Mouse (Mus musculus) retina, postnatal 7 days (tissue): ENCODE data around the gene Il9r.

Source experiments
- DNase-seq: peaks from one replicate; pipeline ENCODE4 v3.0.0-alpha.2; 2012; ENCODE audit warnings: low read depth, low spot score

Il9r gene

GRCm38 (mm10) chr11:32200075-32200601 lies at the start of gene Il9r:
Gene Il9r (minus strand): TSS chr11:32200279.
- DNase-seq, result no peak

GRCm38 (mm10) chr11:32248350-32248749 lies 48.3 kb upstream of the Il9r start:
- no peak for DNase-seq

DNA sequence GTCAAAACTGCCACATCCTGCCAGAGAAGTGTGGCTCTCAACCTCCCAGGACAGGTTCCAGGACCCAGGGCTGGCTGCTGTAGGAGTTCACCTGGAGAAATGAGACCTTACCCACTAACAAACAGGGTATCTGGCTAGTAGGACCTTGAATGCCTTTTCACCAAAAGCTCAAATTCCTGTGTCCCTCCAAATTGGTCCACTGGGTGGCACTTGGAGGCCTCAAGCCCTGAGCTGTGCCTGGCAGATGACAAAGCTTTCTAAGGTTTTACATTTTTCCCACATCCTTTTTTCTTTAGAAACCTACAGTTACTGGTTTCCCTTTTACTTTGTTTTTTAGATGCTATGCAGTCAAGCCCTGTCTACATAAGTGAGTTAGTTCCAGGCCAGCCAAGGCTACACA lies 47.0 kb upstream of the Il9r start:
- DNase-seq, result no peak

DNA sequence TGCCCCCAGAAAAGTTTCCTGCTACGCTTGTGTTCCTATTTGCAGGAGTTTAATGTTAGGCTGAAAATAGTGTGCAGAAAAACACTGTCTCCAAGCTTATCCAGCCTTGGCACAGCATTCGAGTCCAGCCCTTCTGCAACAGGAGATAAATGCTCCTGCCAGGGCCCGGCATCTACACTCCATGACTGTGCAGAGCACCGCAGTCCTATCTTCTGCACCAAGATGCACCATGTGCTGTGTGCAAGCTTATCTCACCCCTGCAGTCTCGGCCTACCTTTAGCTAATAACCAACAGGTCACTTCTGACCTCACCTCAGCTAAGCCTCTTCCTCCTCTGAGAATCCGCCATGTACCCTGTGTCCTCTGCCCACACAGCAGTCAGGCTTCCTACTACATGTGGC lies 45.5 kb upstream of the Il9r start:
- DNase-seq, result no peak

- no peak for DNase-seq
These were observed 44.5 kb upstream of the Il9r start for GRCm38 (mm10) chr11:32244617-32245016.

DNA sequence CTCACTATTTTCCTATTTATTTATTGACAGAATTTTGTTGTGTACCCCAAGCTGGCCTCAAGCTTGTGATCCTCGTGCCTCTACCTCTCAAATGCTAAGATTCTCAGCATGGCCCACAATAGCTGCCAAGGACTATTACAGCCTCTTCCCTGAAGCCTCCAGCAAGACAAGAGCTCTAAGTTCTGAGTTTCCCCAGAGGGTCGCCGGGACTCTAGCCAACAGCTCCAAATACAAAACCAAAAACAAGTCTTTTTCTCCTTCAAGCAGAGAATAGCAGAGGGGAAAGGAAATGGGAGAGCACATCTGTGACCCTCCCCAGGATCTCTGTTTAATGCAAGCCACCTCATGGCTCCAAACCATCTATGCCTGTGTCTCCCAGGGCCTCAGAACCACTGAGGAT lies 44.0 kb upstream of the Il9r start:
- DNase-seq, result no peak

GRCm38 (mm10) chr11:32243205-32243955 lies 43.3 kb upstream of the Il9r start:
- DNase-seq, result no peak

- no peak for DNase-seq
These were observed 42.1 kb upstream of the Il9r start for GRCm38 (mm10) chr11:32242209-32242608.

DNA sequence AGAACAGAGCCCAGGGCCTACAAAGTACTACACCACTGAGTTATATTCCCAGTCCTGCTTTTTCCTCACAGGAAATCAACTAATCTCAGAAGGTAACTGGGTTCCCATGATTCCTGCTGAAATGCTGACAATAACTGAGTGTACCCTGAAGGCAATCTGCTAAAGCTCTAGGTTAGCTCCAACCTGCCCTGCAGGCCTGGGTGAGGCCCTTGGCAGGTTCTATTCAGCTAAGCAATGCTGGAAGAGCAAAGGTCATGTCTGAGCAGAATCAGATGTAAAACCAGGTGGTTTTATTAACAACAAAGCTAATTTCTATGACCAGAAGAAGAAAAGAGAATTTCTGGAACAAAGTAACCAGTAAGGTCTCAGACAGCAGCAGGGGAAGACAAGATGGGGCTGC lies 41.3 kb upstream of the Il9r start:
- no peak for DNase-seq

DNA sequence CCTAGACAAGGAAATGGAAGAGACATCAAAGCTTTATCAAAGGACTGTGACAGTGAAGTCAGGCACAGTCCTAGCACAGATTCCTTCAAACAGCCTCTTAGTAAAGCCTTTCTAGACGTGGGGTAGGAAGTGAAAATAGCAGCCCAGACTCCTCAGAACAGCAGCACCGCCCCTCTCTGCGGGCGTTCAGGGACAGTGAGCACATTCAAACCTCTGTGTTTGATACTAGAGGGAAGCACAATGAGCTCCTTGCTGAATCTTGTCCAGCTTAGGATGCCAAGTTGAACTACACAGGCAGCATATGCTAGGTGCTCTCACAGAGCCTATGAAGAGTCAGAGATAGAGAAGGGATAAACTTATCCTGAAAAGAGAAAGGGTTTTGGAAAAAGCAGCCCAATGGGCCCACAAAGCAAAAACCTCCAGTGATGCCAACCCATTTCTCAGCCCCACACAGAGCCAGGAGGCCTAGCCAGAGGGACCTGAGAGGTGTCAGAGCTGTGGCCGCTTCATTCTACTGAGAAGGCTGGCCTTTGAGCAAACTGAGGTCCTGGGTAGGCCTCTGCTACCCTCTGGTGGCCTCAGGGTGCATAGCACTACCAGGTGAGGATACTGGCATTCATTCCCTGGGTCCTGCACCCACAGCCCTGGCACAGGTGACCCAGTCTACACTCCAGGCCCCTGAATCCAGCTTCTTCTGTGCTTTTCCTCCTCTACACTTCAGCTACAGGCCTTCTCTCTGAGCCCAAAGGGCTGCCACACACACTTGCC lies 38.2 kb upstream of the Il9r start:
- DNase-seq, result peak; percentile 54

GRCm38 (mm10) chr11:32237411-32237795 lies 37.3 kb upstream of the Il9r start:
- DNase-seq, result no peak

- no peak for DNase-seq
These were observed 36.8 kb upstream of the Il9r start for GRCm38 (mm10) chr11:32236712-32237410.

- no peak for DNase-seq
These were observed 36.1 kb upstream of the Il9r start for GRCm38 (mm10) chr11:32236132-32236531.

DNA sequence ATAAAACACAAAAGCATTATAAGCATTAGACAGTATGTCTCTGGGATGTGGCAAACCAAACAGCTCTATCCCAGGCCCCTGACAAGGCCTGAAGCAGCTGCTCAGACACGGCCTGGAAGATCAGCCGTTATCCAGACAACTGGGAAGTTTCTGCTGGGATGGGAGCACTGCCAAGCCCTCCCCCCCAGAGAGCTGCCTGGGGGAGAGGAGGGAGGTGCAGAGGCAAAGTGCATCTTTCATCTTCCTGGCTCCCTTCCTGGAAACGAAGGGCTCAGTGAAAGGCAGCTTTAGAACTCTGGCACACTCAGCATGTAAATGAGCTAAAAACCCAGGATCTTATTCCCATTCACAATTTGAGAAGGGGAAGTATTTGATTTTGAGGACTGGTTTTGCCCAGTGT lies 35.6 kb upstream of the Il9r start:
- DNase-seq, result no peak

GRCm38 (mm10) chr11:32234816-32235485 lies 34.9 kb upstream of the Il9r start:
- DNase-seq, result no peak

GRCm38 (mm10) chr11:32233895-32234294 lies 33.8 kb upstream of the Il9r start:
- no peak for DNase-seq

- no peak for DNase-seq
These were observed 32.8 kb upstream of the Il9r start for GRCm38 (mm10) chr11:32232848-32233247.

DNA sequence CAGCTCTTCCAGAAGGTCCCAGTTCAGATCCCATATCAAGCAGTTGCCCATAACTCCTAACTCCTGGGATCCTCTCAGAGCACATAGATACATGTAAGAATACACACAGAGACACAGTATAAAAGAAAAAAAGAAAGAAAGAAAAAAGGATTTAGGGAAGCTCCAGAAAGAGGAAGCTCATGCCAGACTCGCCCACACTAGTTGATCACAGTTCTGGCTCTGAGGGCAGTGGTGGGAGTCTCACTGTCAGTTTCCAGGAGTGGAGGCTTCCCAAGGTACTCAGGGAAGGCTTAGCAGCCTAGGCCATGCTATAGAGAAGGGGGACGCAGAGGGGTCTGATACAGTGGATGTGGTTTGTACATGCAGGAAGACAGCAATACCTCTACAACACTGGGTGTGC lies 31.0 kb upstream of the Il9r start:
- no peak for DNase-seq

DNA sequence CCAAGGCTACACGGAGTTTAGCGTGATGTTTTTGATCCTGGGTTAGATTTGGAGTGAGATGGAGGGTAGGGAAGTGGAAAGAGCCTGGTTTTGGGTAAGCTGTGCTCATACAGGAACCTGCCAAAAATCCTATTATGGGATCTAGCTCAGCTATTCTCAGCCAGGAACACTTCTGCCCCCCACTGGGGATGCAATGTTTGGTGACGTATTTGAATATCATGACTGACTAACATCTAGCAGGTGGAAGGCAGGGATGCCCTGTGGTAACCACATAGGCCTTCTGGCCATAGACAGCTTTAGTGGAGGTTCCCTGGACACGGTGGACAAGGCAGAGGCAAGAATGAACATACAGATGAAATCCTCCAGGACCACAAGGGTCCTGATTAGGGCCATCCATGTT lies 30.1 kb upstream of the Il9r start:
- no peak for DNase-seq

DNA sequence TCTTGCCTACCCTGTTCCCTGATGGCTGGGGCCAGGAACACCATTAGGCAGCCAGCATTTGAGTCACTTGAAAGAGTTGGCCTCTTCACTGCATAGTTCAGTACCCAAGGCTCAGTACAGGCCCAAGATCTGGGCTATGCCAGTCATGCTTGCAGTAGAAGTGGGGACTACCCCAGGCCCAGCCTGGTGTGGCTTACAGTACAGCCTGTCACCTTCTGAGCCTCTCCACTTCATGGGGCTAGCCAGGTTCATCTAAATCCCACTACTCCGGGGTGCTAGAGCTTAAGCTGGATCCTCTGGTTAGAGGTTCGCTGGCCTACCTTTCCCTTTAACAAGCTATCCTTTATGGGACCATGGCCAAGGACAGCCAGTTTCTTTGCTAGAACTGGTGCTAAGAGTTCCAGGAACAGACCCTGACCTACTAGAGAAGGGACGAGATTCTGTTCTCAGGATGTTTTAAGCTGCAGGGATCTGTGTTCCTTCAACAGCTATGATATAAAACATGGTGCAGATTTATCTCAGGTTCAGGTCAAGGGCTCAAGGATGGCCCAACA lies 28.3 kb upstream of the Il9r start:
- DNase-seq, result no peak

GRCm38 (mm10) chr11:32227555-32227954 lies 27.5 kb upstream of the Il9r start:
- DNase-seq, result no peak
